Mouse (Mus musculus) splenic B cell, adult 2 months (primary cell): ENCODE measurements around the gene Cfl2.
"Not testable (repeated sequence)": the region's sequence is repeated elsewhere in the genome, so short reads cannot be mapped to it uniquely, and the experiment has no call there.

Experiments
- DNase-seq: peaks from one replicate; pipeline ENCODE4 v3.0.0-alpha.2; 2011; ENCODE audit warnings: low read depth, low spot score
- H3K27me3 ChIP-seq: 2 replicates; pipeline ENCODE4 v1.6.1; 2012; ENCODE audit warnings: mild to moderate bottlenecking, low read length, moderate library complexity, mixed read lengths; ENCODE audit not compliant: control insufficient read depth, poor library complexity, insufficient read depth, severe bottlenecking
- H3K36me3 ChIP-seq: 2 replicates; pipeline ENCODE4 v1.6.1; 2012; ENCODE audit warnings: mild to moderate bottlenecking, low read length, moderate library complexity, mixed read lengths; ENCODE audit not compliant: control insufficient read depth, poor library complexity, insufficient read depth, severe bottlenecking

Gene Cfl2

GRCm38 (mm10) chr12:54839815-54840214 lies 22.9 kb downstream of the Cfl2 start:
- no peak for DNase-seq
- Histone ChIP-seq H3K27me3 (no peaks in the 10 kb centered on the region), H3K36me3 (no peaks in the 10 kb centered on the region)

GRCm38 (mm10) chr12:54838931-54839330 lies 23.7 kb downstream of the Cfl2 start:
- Histone ChIP-seq H3K27me3 (no peaks in the 10 kb centered on the region), H3K36me3 (no peaks in the 10 kb centered on the region)
- no peak for DNase-seq

GRCm38 (mm10) chr12:54835608-54836570 lies 26.8 kb downstream of the Cfl2 start:
- H3K27me3 ChIP-seq: no peaks in the 10 kb centered on the region
- no peak for DNase-seq
- no peaks in the 10 kb centered on the region for H3K36me3 ChIP-seq

GRCm38 (mm10) chr12:54834925-54835447 lies 27.7 kb downstream of the Cfl2 start:
- H3K36me3 ChIP-seq: no peaks in the 10 kb centered on the region
- peak; percentile 13 for DNase-seq
- no peaks in the 10 kb centered on the region for H3K27me3 ChIP-seq

GRCm38 (mm10) chr12:54833856-54834399 lies 28.7 kb downstream of the Cfl2 start:
- Histone ChIP-seq H3K27me3 (no peaks in the 10 kb centered on the region), H3K36me3 (no peaks in the 10 kb centered on the region)
- DNase-seq: no peak

- not testable (repeated sequence) for DNase-seq, H3K27me3 ChIP-seq, H3K36me3 ChIP-seq
These were observed 30.8 kb downstream of the Cfl2 start for GRCm38 (mm10) chr12:54831927-54832326.

- H3K36me3 ChIP-seq: no peaks in the 10 kb centered on the region
These were observed 32.1 kb downstream of the Cfl2 start for GRCm38 (mm10) chr12:54830574-54830973.

GRCm38 (mm10) chr12:54829876-54830275 lies 32.8 kb downstream of the Cfl2 start:
- Histone ChIP-seq H3K27me3 (no peaks in the 10 kb centered on the region), H3K36me3 (no peaks in the 10 kb centered on the region)
- DNase-seq: no peak

More at GRCm38 (mm10) chr12:54830574-54830973, 32.1 kb downstream of the Cfl2 start:
- DNase-seq: peak; percentile 91
- H3K27me3 ChIP-seq: no peaks in the 10 kb centered on the region

GRCm38 (mm10) chr12:54828043-54828442 lies 34.6 kb downstream of the Cfl2 start:
- no peak for DNase-seq
- Histone ChIP-seq H3K27me3 (no peaks in the 10 kb centered on the region), H3K36me3 (no peaks in the 10 kb centered on the region)

GRCm38 (mm10) chr12:54825202-54825601 lies 37.5 kb downstream of the Cfl2 start:
- H3K27me3 ChIP-seq: no peaks in the 10 kb centered on the region
- peak; percentile 43 for DNase-seq
- no peaks in the 10 kb centered on the region for H3K36me3 ChIP-seq

GRCm38 (mm10) chr12:54822836-54823426 lies 39.7 kb downstream of the Cfl2 start:
- no peak for DNase-seq
- H3K27me3 ChIP-seq: no peaks in the 10 kb centered on the region

GRCm38 (mm10) chr12:54820684-54821161 lies 42.0 kb downstream of the Cfl2 start:
- H3K36me3 ChIP-seq: no peaks in the 10 kb centered on the region
- no peaks in the 10 kb centered on the region for H3K27me3 ChIP-seq
- peak; percentile 65 for DNase-seq

More at GRCm38 (mm10) chr12:54822836-54823426, 39.7 kb downstream of the Cfl2 start:
- no peaks in the 10 kb centered on the region for H3K36me3 ChIP-seq

GRCm38 (mm10) chr12:54819181-54819935 lies 43.3 kb downstream of the Cfl2 start:
- Histone ChIP-seq H3K36me3 (no peaks in the 10 kb centered on the region), H3K27me3 (no peaks in the 10 kb centered on the region)
- DNase-seq: no peak

GRCm38 (mm10) chr12:54810142-54810541 lies 52.5 kb downstream of the Cfl2 start:
- Histone ChIP-seq H3K36me3 (no peaks in the 10 kb centered on the region), H3K27me3 (no peaks in the 10 kb centered on the region)
- DNase-seq: no peak
